Mouse (Mus musculus): ENCODE results near the gene Sfmbt1. TPM values are rescaled to one million over a fixed set of nuclear protein-coding genes. Genes with fewer than 3 reads are reported as not detected.

Gene Sfmbt1
- total and polyA plus RNA-seq, 3 experiments: 9.4 to 33.0 (median 13.7) TPM

DNA sequence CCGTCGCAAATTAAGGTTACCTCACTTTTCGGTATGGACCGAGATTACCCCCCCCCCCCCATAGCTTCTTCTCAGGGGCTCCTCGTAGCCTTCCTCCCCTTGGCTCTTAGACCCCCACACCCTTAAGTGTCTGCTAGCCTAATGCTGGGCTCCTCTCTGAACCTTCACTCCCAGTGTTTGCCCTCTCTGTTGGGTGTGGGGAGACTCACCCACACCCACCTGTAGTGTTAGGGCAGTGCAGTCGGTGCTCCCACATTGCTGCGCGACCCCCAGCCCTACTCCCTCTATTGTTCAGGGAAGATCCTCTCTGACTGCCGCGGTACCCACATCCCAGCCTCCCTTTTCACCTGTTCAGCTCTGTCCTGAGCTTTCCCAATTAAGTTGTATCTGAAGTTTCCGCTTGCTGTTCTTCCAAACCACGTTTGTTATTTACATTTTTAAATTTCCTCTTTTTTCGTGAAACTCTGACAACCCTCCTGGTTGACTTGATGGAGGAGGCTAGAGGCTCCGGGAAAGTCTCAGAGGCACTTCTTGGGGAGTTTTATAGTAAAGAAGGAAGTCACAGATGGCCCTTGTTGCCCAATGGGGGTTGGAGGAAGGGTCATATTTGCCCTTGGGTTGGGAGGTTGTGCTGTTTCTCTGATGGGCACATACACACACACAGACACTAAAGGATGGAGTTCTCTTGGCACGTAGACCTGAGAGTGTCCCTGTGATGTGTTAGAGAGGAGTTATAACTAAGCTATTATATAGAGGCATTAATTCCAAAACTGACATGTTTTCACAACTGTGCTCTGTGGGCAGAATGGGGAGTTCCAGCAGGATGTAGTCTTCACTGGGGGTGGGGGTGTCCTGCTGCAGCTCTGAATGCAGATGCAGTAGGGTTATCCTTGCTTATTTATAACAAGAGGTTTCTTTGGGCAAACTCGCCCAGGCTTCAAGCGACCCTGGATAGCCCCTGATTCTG is 111.8 kb downstream of the Sfmbt1 start:
- Histone ChIP-seq H3K27ac (ENCODE audit: control insufficient read depth, low read depth, low read length) (no peak overlapping the region), H3K9ac (ENCODE audit: control insufficient read depth, low read depth, low read length, poor library complexity, severe bottlenecking) (peak overlapping the region; percentile 93), H3K79me2 (ENCODE audit: control insufficient read depth, insufficient read depth, low read length, poor library complexity) (peaks cover 12% of the 10 kb centered on the region), H3K9me3 (replicated peaks; ENCODE audit: insufficient read depth, low read length) (no peaks in the 10 kb centered on the region), H3K27me3 (ENCODE audit: control insufficient read depth in 1 of 2, insufficient read depth in 2 of 2, low read length in 2 of 2) (no peaks in the 10 kb centered on the region), H3K4me3 (ENCODE audit: control insufficient read depth in 1 of 2, insufficient read depth in 1 of 2, low read depth in 2 of 2, low read length in 2 of 2) (peak overlapping the region; percentile 82 to 91), H3K36me3 (ENCODE audit: control insufficient read depth in 1 of 2, insufficient read depth in 2 of 2, low read length in 2 of 2) (peaks cover 0 to 19% of the 10 kb centered on the region in 2 experiments; a peak in 2 of 4 replicates), H3K4me1 (ENCODE audit: control insufficient read depth in 1 of 2, insufficient read depth in 2 of 2, low read length in 2 of 2) (peaks cover 14 to 26% of the 10 kb centered on the region in 2 experiments)
- peak; percentile 38; the same call in 1 of the 2 replicates for TF ChIP-seq MXI1 (IDR thresholded peaks at IDR 0.05; ENCODE audit: low read depth, low read length)
- TF ChIP-seq GATA1 (IDR thresholded peaks at IDR 0.05; ENCODE audit: low read depth, low read length): no peak
- TF ChIP-seq UBTF (IDR thresholded peaks at IDR 0.05; ENCODE audit: borderline replicate concordance, insufficient read depth, low read depth, low read length): no peak
- no peak for TF ChIP-seq MAZ (IDR thresholded peaks at IDR 0.05; ENCODE audit: low read depth, low read length)
- TF ChIP-seq SIN3A (IDR thresholded peaks at IDR 0.05; ENCODE audit: low read length): peak; percentile 32; the same call in 1 of the 2 replicates
- no peak for TF ChIP-seq SMC3 (IDR thresholded peaks at IDR 0.05; ENCODE audit: low read depth, low read length)
- no peak for TF ChIP-seq USF2 (IDR thresholded peaks at IDR 0.05; ENCODE audit: borderline replicate concordance in 1 of 2, insufficient read depth in 1 of 2, low read depth in 1 of 2, low read length in 2 of 2)
- peak; percentile 38 for DNase-seq (ENCODE audit: low read depth, low spot score)

DNA sequence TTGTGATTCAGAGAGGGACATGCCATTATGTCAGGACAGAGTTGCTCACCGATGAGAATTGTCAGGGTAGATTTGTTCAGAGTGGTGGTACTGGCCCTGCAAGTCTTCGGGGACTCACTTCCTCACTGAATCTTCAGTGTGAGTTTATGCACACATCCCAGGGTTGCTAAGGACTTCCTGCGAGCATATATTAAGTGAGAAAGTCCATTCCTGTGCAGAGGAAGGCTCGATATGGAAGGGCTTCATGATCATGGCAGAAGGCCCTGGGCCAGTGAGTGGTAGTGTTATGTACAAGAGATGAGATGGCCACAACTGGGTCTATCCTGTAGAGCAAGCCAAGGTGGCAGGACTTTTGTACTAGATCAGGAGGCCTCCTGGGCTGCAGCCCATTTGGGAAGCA is 112.8 kb downstream of the Sfmbt1 start:
- Histone ChIP-seq H3K4me3 (ENCODE audit: control insufficient read depth in 1 of 2, insufficient read depth in 1 of 2, low read depth in 2 of 2, low read length in 2 of 2) (no peak overlapping the region), H3K9ac (ENCODE audit: control insufficient read depth, low read depth, low read length, poor library complexity, severe bottlenecking) (no peak overlapping the region), H3K4me1 (ENCODE audit: control insufficient read depth in 1 of 2, insufficient read depth in 2 of 2, low read length in 2 of 2) (peaks cover 14 to 26% of the 10 kb centered on the region in 2 experiments), H3K27me3 (ENCODE audit: control insufficient read depth in 1 of 2, insufficient read depth in 2 of 2, low read length in 2 of 2) (no peaks in the 10 kb centered on the region), H3K27ac (ENCODE audit: control insufficient read depth, low read depth, low read length) (no peak overlapping the region; the same call in 1 of the 2 replicates), H3K9me3 (replicated peaks; ENCODE audit: insufficient read depth, low read length) (no peaks in the 10 kb centered on the region), H3K79me2 (ENCODE audit: control insufficient read depth, insufficient read depth, low read length, poor library complexity) (peaks cover 12% of the 10 kb centered on the region), H3K36me3 (ENCODE audit: control insufficient read depth in 1 of 2, insufficient read depth in 2 of 2, low read length in 2 of 2) (peaks cover 0 to 19% of the 10 kb centered on the region in 2 experiments; a peak in 2 of 4 replicates)
- no peak for TF ChIP-seq BHLHE40 (IDR thresholded peaks at IDR 0.05; ENCODE audit: borderline replicate concordance, low read depth, low read length)
- no peak for TF ChIP-seq USF2 (IDR thresholded peaks at IDR 0.05; ENCODE audit: borderline replicate concordance in 1 of 2, insufficient read depth in 1 of 2, low read depth in 1 of 2, low read length in 2 of 2)
- TF ChIP-seq MAZ (IDR thresholded peaks at IDR 0.05; ENCODE audit: low read depth, low read length): no peak
- TF ChIP-seq MYC (IDR thresholded peaks at IDR 0.05; ENCODE audit: low read depth, low read length): no peak
- no peak for TF ChIP-seq RCOR1 (IDR thresholded peaks at IDR 0.05; ENCODE audit: low read depth, low read length)
- no peak for TF ChIP-seq KAT2A (conservative IDR thresholded peaks at IDR 0.05; ENCODE audit: low read depth, low read length)
- TF ChIP-seq EP300 (IDR thresholded peaks at IDR 0.05; ENCODE audit: low read depth in 1 of 2, low read length in 2 of 2): no peak
- TF ChIP-seq NRF1 (IDR thresholded peaks at IDR 0.05; ENCODE audit: insufficient read depth, low read depth, low read length, poor library complexity, severe bottlenecking): no peak
- TF ChIP-seq TCF12 (IDR thresholded peaks at IDR 0.05; ENCODE audit: low read depth, low read length): no peak
- peak; percentile 18 for DNase-seq (ENCODE audit: low read depth, low spot score)

Measured in MEL (cell line).